Mouse (Mus musculus): ENCODE results near the gene Hist1h2ag. TPM values are rescaled to one million over a fixed set of nuclear protein-coding genes. Genes with fewer than 3 reads are reported as not detected.
A peak's percentile ranks its signal among the peaks of the same experiment; 100 is the strongest.

Hist1h2ag gene
- polyA plus RNA-seq, 1 experiment from 2014 or later, result 84.6 TPM

- no peak overlapping the region for H3K27ac ChIP-seq
- no peaks in the 10 kb centered on the region for H3K36me3 ChIP-seq (replicated peaks)
- H3K9ac ChIP-seq, result no peak overlapping the region
- peaks cover 66% of the 10 kb centered on the region for H3K27me3 ChIP-seq
- H3K4me3 ChIP-seq (replicated peaks), result no peak overlapping the region; the same call in 1 of the 2 replicates
- no peaks in the 10 kb centered on the region for H3K9me3 ChIP-seq
- 13% methylated on average over 27 of the region's 27 CpGs for WGBS
- 0 out of 2 replicates have a peak overlapping the region, but pooled peaks have one; percentile 19 for H3K4me2 ChIP-seq
- peak; percentile 72 for ATAC-seq (ENCODE audit: low FRiP score)
- peaks cover 6% of the 10 kb centered on the region; the same call in 1 of the 2 replicates for H3K4me1 ChIP-seq
These were observed 27.0 kb downstream of the Hist1h2ag start for GRCm38 (mm10) chr13:22015479-22016450.

- Histone ChIP-seq H3K4me1 (0 out of 2 replicates have a peak, but pooled peaks cover 3% of the 10 kb centered on the region), H3K4me2 (peak overlapping the region; percentile 28), H3K36me3 (replicated peaks) (no peaks in the 10 kb centered on the region), H3K9ac (no peak overlapping the region), H3K27ac (no peak overlapping the region), H3K9me3 (no peaks in the 10 kb centered on the region), H3K27me3 (peaks cover 76% of the 10 kb centered on the region), H3K4me3 (replicated peaks) (peak overlapping the region; percentile 8; the same call in 1 of the 2 replicates)
- 18% methylated on average over 17 of the region's 17 CpGs for WGBS
- ATAC-seq (ENCODE audit: low FRiP score), result peak; percentile 20; the same call in 1 of the 2 replicates
These were observed 28.3 kb downstream of the Hist1h2ag start for GRCm38 (mm10) chr13:22014411-22014845.

GRCm38 (mm10) chr13:22013716-22014115 lies 29.0 kb downstream of the Hist1h2ag start:
- no peak overlapping the region for H3K27ac ChIP-seq
- 17% methylated on average over 13 of the region's 13 CpGs for WGBS
- H3K9ac ChIP-seq, result no peak overlapping the region
- H3K4me1 ChIP-seq, result 0 out of 2 replicates have a peak, but pooled peaks cover 3% of the 10 kb centered on the region
- no peaks in the 10 kb centered on the region for H3K9me3 ChIP-seq
- ATAC-seq (ENCODE audit: low FRiP score), result no peak
- no peaks in the 10 kb centered on the region for H3K36me3 ChIP-seq (replicated peaks)
- peak overlapping the region; percentile 28 for H3K4me2 ChIP-seq
- H3K27me3 ChIP-seq, result peaks cover 76% of the 10 kb centered on the region
- H3K4me3 ChIP-seq (replicated peaks), result no peak overlapping the region

GRCm38 (mm10) chr13:22009642-22010041 lies 33.1 kb downstream of the Hist1h2ag start, which contains the start of gene Prss16:
Prss16 (minus strand) TSS chr13:22009742.
- Histone ChIP-seq H3K9ac (no peak within 1 kb of the TSS), H3K4me3 (replicated peaks) (no peak within 1 kb of the TSS), H3K4me1 (peaks cover 21% of the 10 kb centered on the region), H3K27me3 (peaks cover 90% of the 10 kb centered on the region), H3K9me3 (no peaks in the 10 kb centered on the region), H3K36me3 (replicated peaks) (no peaks in the 10 kb centered on the region), H3K27ac (no peak within 1 kb of the TSS), H3K4me2 (no peak within 1 kb of the TSS)
- 34% methylated on average over 6 of the region's 7 CpGs for WGBS
- ATAC-seq (ENCODE audit: low FRiP score), result no peak

- H3K9ac ChIP-seq, result no peak overlapping the region
- peaks cover 90% of the 10 kb centered on the region for H3K27me3 ChIP-seq
- H3K4me3 ChIP-seq (replicated peaks), result no peak overlapping the region
- H3K36me3 ChIP-seq (replicated peaks), result no peaks in the 10 kb centered on the region
- H3K4me2 ChIP-seq, result no peak overlapping the region
- WGBS, result 67% methylated on average over 3 of the region's 3 CpGs
- H3K9me3 ChIP-seq, result no peaks in the 10 kb centered on the region
- ATAC-seq (ENCODE audit: low FRiP score), result no peak
- H3K27ac ChIP-seq, result no peak overlapping the region
- peaks cover 18% of the 10 kb centered on the region for H3K4me1 ChIP-seq
These were observed 34.0 kb downstream of the Hist1h2ag start for GRCm38 (mm10) chr13:22008707-22009106.

GRCm38 (mm10) chr13:22007872-22008271 lies 34.9 kb downstream of the Hist1h2ag start:
- Histone ChIP-seq H3K4me1 (peaks cover 18% of the 10 kb centered on the region), H3K9ac (no peak overlapping the region), H3K4me2 (no peak overlapping the region), H3K27ac (no peak overlapping the region), H3K36me3 (replicated peaks) (no peaks in the 10 kb centered on the region), H3K27me3 (peaks cover 96% of the 10 kb centered on the region), H3K4me3 (replicated peaks) (no peak overlapping the region), H3K9me3 (no peaks in the 10 kb centered on the region)
- no peak for ATAC-seq (ENCODE audit: low FRiP score)
- 47% methylated on average over 7 of the region's 7 CpGs for WGBS

- Histone ChIP-seq H3K4me1 (peaks cover 18% of the 10 kb centered on the region), H3K4me3 (replicated peaks) (peak overlapping the region; percentile 50), H3K27ac (no peak overlapping the region), H3K36me3 (replicated peaks) (no peaks in the 10 kb centered on the region), H3K9ac (0 out of 2 replicates have a peak overlapping the region, but pooled peaks have one; percentile 2), H3K9me3 (no peaks in the 10 kb centered on the region), H3K27me3 (peaks cover 96% of the 10 kb centered on the region), H3K4me2 (peak overlapping the region; percentile 91)
- no peak for ATAC-seq (ENCODE audit: low FRiP score)
- 1% methylated on average over 18 of the region's 18 CpGs for WGBS
These were observed 35.6 kb downstream of the Hist1h2ag start for GRCm38 (mm10) chr13:22007121-22007510.

- peaks cover 99% of the 10 kb centered on the region for H3K27me3 ChIP-seq
- H3K36me3 ChIP-seq (replicated peaks), result no peaks in the 10 kb centered on the region
- H3K9me3 ChIP-seq, result no peaks in the 10 kb centered on the region
- peaks cover 18% of the 10 kb centered on the region for H3K4me1 ChIP-seq
- H3K4me3 ChIP-seq (replicated peaks), result peak overlapping the region; percentile 50
- H3K27ac ChIP-seq, result no peak overlapping the region
- WGBS, result under 1% methylated on average over 38 of the region's 38 CpGs
- peak overlapping the region; percentile 46 for H3K9ac ChIP-seq
- H3K4me2 ChIP-seq, result peak overlapping the region; percentile 91
- peak; percentile 82; the same call in 1 of the 2 replicates for ATAC-seq (ENCODE audit: low FRiP score)
These were observed 36.2 kb downstream of the Hist1h2ag start for GRCm38 (mm10) chr13:22006334-22007120.

GRCm38 (mm10) chr13:22005605-22006333 lies 37.0 kb downstream of the Hist1h2ag start:
- under 1% methylated on average over 45 of the region's 45 CpGs for WGBS
- H3K4me3 ChIP-seq (replicated peaks), result peak overlapping the region; percentile 50
- H3K4me2 ChIP-seq, result peak overlapping the region; percentile 91
- no peak overlapping the region for H3K27ac ChIP-seq
- H3K36me3 ChIP-seq (replicated peaks), result no peaks in the 10 kb centered on the region
- H3K9me3 ChIP-seq, result no peaks in the 10 kb centered on the region
- H3K9ac ChIP-seq, result peak overlapping the region; percentile 46
- peaks cover 18% of the 10 kb centered on the region for H3K4me1 ChIP-seq
- peak; percentile 83 for ATAC-seq (ENCODE audit: low FRiP score)
- H3K27me3 ChIP-seq, result peaks cover 100% of the 10 kb centered on the region

- H3K9ac ChIP-seq, result no peak overlapping the region
- no peak overlapping the region for H3K4me2 ChIP-seq
- H3K9me3 ChIP-seq, result no peaks in the 10 kb centered on the region
- no peak for ATAC-seq (ENCODE audit: low FRiP score)
- peaks cover 20% of the 10 kb centered on the region for H3K4me1 ChIP-seq
- no peak overlapping the region for H3K27ac ChIP-seq
- H3K27me3 ChIP-seq, result peaks cover 99% of the 10 kb centered on the region
- H3K36me3 ChIP-seq (replicated peaks), result no peaks in the 10 kb centered on the region
- 18% methylated on average over 5 of the region's 5 CpGs for WGBS
- no peak overlapping the region for H3K4me3 ChIP-seq (replicated peaks)
These were observed 40.9 kb downstream of the Hist1h2ag start for GRCm38 (mm10) chr13:22001823-22002222.

- Histone ChIP-seq H3K4me2 (no peak overlapping the region), H3K9me3 (no peaks in the 10 kb centered on the region), H3K27ac (no peak overlapping the region), H3K27me3 (peaks cover 99% of the 10 kb centered on the region), H3K4me1 (peaks cover 19% of the 10 kb centered on the region), H3K36me3 (replicated peaks) (no peaks in the 10 kb centered on the region), H3K9ac (no peak overlapping the region), H3K4me3 (replicated peaks) (no peak overlapping the region)
- 67% methylated on average over 2 of the region's 2 CpGs for WGBS
- no peak for ATAC-seq (ENCODE audit: low FRiP score)
These were observed 41.4 kb downstream of the Hist1h2ag start for GRCm38 (mm10) chr13:22001346-22001745.

All from forebrain, embryonic 12.5 days (tissue).